Mouse (Mus musculus) lung, adult 10 weeks (tissue): ENCODE data around the gene 1500009C09Rik. TPM values are rescaled to one million over a fixed set of nuclear protein-coding genes. Genes with fewer than 3 reads are reported as not detected.

Experiments
- polyA plus RNA-seq: library from polyadenylated mRNA; stranded (reverse); fragments of 350-450 nt; fragmentation: Illumina TruSeq; extraction: RNeasy Lipid Tissue Mini Kit (QIAGEN cat#74804); gene quantifications from one replicate; pipeline ENCODE4 v1.2.3, GENCODE M21; 2014; ENCODE audit warnings: low read depth, low replicate concordance; ENCODE audit not compliant: insufficient read depth

Gene 1500009C09Rik
- polyA plus RNA-seq: not detected

GRCm38 (mm10) chr15:82252097-82252496 is at the start of gene 1500009C09Rik:
TSS of gene 1500009C09Rik (plus strand) at chr15:82252397.

GRCm38 (mm10) chr15:82212752-82213063 is 39.5 kb upstream of the 1500009C09Rik start, which contains the start of gene Shisa8:
TSS of gene Shisa8 (minus strand) at chr15:82212815.

GRCm38 (mm10) chr15:82223657-82224601 is 28.3 kb upstream of the 1500009C09Rik start, which contains the start of gene Tnfrsf13c:
TSS of gene Tnfrsf13c (minus strand) at chr15:82224369.

GRCm38 (mm10) chr15:82244115-82244804 is 7.9 kb upstream of the 1500009C09Rik start, which contains the start of gene Cenpm:
TSS of gene Cenpm (minus strand) at chr15:82244748.

GRCm38 (mm10) chr15:82274593-82274926 is 22.4 kb downstream of the 1500009C09Rik start, which contains the start of gene Sept3:
TSS of gene Sept3 (plus strand) at chr15:82274893.

GRCm38 (mm10) chr15:82298764-82299561 is 46.8 kb downstream of the 1500009C09Rik start, which contains the start of gene Wbp2nl:
TSS of gene Wbp2nl (plus strand) at chr15:82298954.

Other genes starting within 250 kb of the 1500009C09Rik start
- gene Desi1, start 218.5 kb upstream of the 1500009C09Rik start, polyA plus RNA-seq: 16.9 TPM
- 153 TPM for gene Snu13, start 204.8 kb upstream of the 1500009C09Rik start, polyA plus RNA-seq
- gene 4930407I10Rik, start 193.2 kb upstream of the 1500009C09Rik start, polyA plus RNA-seq: not detected
- not detected for gene Mei1, start 182.4 kb upstream of the 1500009C09Rik start, polyA plus RNA-seq
- 10.0 TPM for gene Ccdc134, start 124.5 kb upstream of the 1500009C09Rik start, polyA plus RNA-seq
- 45.6 TPM for gene Srebf2, start 105.2 kb upstream of the 1500009C09Rik start, polyA plus RNA-seq
- gene Shisa8, start 39.6 kb upstream of the 1500009C09Rik start, polyA plus RNA-seq: not detected
- 5.0 TPM for gene Tnfrsf13c, start 28.0 kb upstream of the 1500009C09Rik start, polyA plus RNA-seq
- not detected for gene Cenpm, start 7.6 kb upstream of the 1500009C09Rik start, polyA plus RNA-seq
- gene Sept3, start 22.5 kb downstream of the 1500009C09Rik start, polyA plus RNA-seq: 0.72 TPM
- gene Wbp2nl, start 46.6 kb downstream of the 1500009C09Rik start, polyA plus RNA-seq: not detected
- 62.8 TPM for gene Naga, start 86.5 kb downstream of the 1500009C09Rik start, polyA plus RNA-seq
- gene Pheta2, start 86.5 kb downstream of the 1500009C09Rik start, polyA plus RNA-seq: 1.3 TPM
- 231 TPM for gene Smdt1, start 86.6 kb downstream of the 1500009C09Rik start, polyA plus RNA-seq
- 285 TPM for gene Ndufa6, start 101.9 kb downstream of the 1500009C09Rik start, polyA plus RNA-seq
- 29.1 TPM for gene Cyp2d22, start 127.9 kb downstream of the 1500009C09Rik start, polyA plus RNA-seq
- gene Cyp2d11, start 141.6 kb downstream of the 1500009C09Rik start, polyA plus RNA-seq: not detected
- not detected for gene Cyp2d10, start 154.8 kb downstream of the 1500009C09Rik start, polyA plus RNA-seq
- gene Cyp2d9, start 181.0 kb downstream of the 1500009C09Rik start, polyA plus RNA-seq: not detected